8 mouse cellular contexts compared by ENCODE assay signal in genomic region chr16:50374611-50375010, GRCm38 (mm10). TPM values are rescaled to one million over a fixed set of nuclear protein-coding genes. Genes with fewer than 3 reads are reported as not detected.
A peak's percentile ranks its signal among the peaks of the same experiment; 100 is the strongest.
DNase-seq lines count a peak whose midpoint lies in the region; ATAC-seq and TF ChIP-seq lines count a peak whose summit lies in the region.

No protein-coding gene starts in this region.

- no peaks in the 10 kb centered on the region for H3K4me1 ChIP-seq in cerebellum, adult 2 months (ENCODE audit: control insufficient read depth, insufficient read depth, low read length)
- peaks cover 22% of the 10 kb centered on the region for H3K4me1 ChIP-seq in liver, embryonic 13.5 days (replicated peaks)
- H3K4me1 ChIP-seq in hindbrain, embryonic 12.5 days, result peaks cover 4% of the 10 kb centered on the region; the same call in 1 of the 2 replicates

- H3K4me3 ChIP-seq in cerebellum, adult 2 months (replicated peaks; ENCODE audit: insufficient read depth, low read depth, low read length), result no peak overlapping the region
- no peak overlapping the region for H3K4me3 ChIP-seq in liver, embryonic 13.5 days (replicated peaks)
- H3K4me3 ChIP-seq in hindbrain, embryonic 12.5 days, result no peak overlapping the region

- no peak overlapping the region for H3K4me2 ChIP-seq in liver, embryonic 13.5 days
- H3K4me2 ChIP-seq in hindbrain, embryonic 12.5 days (replicated peaks), result no peak overlapping the region

- no peak for DNase-seq in cerebellum, adult 2 months
- DNase-seq in cerebellum, adult 9-10 months, result no peak
- peak; percentile 5 for DNase-seq in left cerebral cortex, postnatal 4 days
- DNase-seq in left cerebral cortex, adult 11 months (ENCODE audit: low spot score), result no peak
- DNase-seq in brain, adult 2 months (ENCODE audit: low read depth, low spot score), result peak; percentile 49
- peak; percentile 15 for DNase-seq in liver, embryonic 13.5 days
- DNase-seq in spleen, postnatal 4 days (ENCODE audit: low spot score in 2 of 2), result peak; percentile 30 to 74

- no peaks in the 10 kb centered on the region for H3K27me3 ChIP-seq in cerebellum, adult 2 months (ENCODE audit: control insufficient read depth, insufficient read depth, low read length)
- no peaks in the 10 kb centered on the region for H3K27me3 ChIP-seq in liver, embryonic 13.5 days
- no peaks in the 10 kb centered on the region for H3K27me3 ChIP-seq in hindbrain, embryonic 12.5 days

- no peak for ATAC-seq in liver, embryonic 13.5 days (ENCODE audit: low read depth)
- no peak for ATAC-seq in hindbrain, embryonic 12.5 days (ENCODE audit: low FRiP score)

- WGBS in cerebellum, adult 2 months, result 90% methylated on average over 3 of the region's 3 CpGs
- 80% methylated on average over 3 of the region's 3 CpGs for WGBS in liver, embryonic 13.5 days (ENCODE audit: insufficient replicate concordance)
- WGBS in hindbrain, embryonic 12.5 days, result 86% methylated on average over 3 of the region's 3 CpGs

- peak; percentile 29; the same call in 1 of the 2 replicates for TF ChIP-seq CTCF in cerebellum, adult 2 months (IDR thresholded peaks at IDR 0.05; ENCODE audit: borderline replicate concordance, insufficient read depth, low read depth, low read length)

- no peaks in the 10 kb centered on the region for H3K9me3 ChIP-seq in liver, embryonic 13.5 days (replicated peaks)
- H3K9me3 ChIP-seq in hindbrain, embryonic 12.5 days (replicated peaks), result no peaks in the 10 kb centered on the region

- intact Hi-C loops in left cerebral cortex, postnatal 4 days (cut with DNase I), result loop anchor here (10.0 kb wide), 1 partner anchor 360 kb away; no protein-coding TSS in a partner anchor

- H3K27ac ChIP-seq in cerebellum, adult 2 months (ENCODE audit: insufficient read depth, low read length), result no peak overlapping the region
- no peak overlapping the region for H3K27ac ChIP-seq in liver, embryonic 13.5 days
- H3K27ac ChIP-seq in hindbrain, embryonic 12.5 days, result no peak overlapping the region

- H3K9ac ChIP-seq in liver, embryonic 13.5 days, result no peak overlapping the region
- H3K9ac ChIP-seq in hindbrain, embryonic 12.5 days, result no peak overlapping the region

- TF ChIP-seq POLR2A in cerebellum, adult 2 months (IDR thresholded peaks at IDR 0.05; ENCODE audit: borderline replicate concordance, insufficient read depth, low read length), result no peak

- no peaks in the 10 kb centered on the region for H3K36me3 ChIP-seq in liver, embryonic 13.5 days
- H3K36me3 ChIP-seq in hindbrain, embryonic 12.5 days, result no peaks in the 10 kb centered on the region

RNA-seq across cellular contexts. Expression of gene Bbx, which starts 57.6 kb away (rescaled TPM):
- 11.8 and 12.0 TPM in 2 replicates for polyA plus RNA-seq in cerebellum, adult 2 months (2012; rRNA removed)
- 10 to 100 TPM in 1 of 2 experiments, 1 to 10 TPM in 1; 9.1 to 10.3 TPM for total RNA-seq in left cerebral cortex, postnatal 4 days (2021)
- polyA plus RNA-seq in liver, embryonic 13.5 days (2015; fragmentation: Nextera tagmentation; extraction: Ambion mirVana), result 8.9 and 9.1 TPM in 2 replicates
- 38.1 and 41.0 TPM in 2 replicates for polyA plus RNA-seq in hindbrain, embryonic 12.5 days (2016; fragmentation: Nextera tagmentation; extraction: Ambion mirVana)

Comparison
In these comparisons a context has a peak if more than half of its experiments do, and no peak if none do; other contexts are left out.
1. DNase-seq: peak in left cerebral cortex, postnatal 4 days (single experiment), brain, adult 2 months (single experiment), liver, embryonic 13.5 days (single experiment) and spleen, postnatal 4 days (2 of 2); none in cerebellum, adult 2 months (0 of 2), cerebellum, adult 9-10 months (single experiment) and left cerebral cortex, adult 11 months (single experiment).